Mouse (Mus musculus) neural tube, postnatal 0 days (tissue): ENCODE data around the gene Nrn1l. TPM values are rescaled to one million over a fixed set of nuclear protein-coding genes. Genes with fewer than 3 reads are reported as not detected.

ENCODE experiments used
- polyA plus RNA-seq: library from polyadenylated mRNA; unstranded; fragments of >200 nt; fragmentation: Nextera tagmentation; extraction: Ambion mirVana; gene quantifications from 2 replicates; pipeline ENCODE4 v1.2.1, GENCODE M21; 2015

The Nrn1l gene
- 2.4 and 5.5 TPM in 2 replicates for polyA plus RNA-seq

GRCm38 (mm10) chr8:105893339-105893738, at the start of gene Nrn1l:
TSS of gene Nrn1l (plus strand) at chr8:105893567.

GRCm38 (mm10) chr8:105853178-105853577, 40.2 kb upstream of the Nrn1l start, which contains the start of gene Cenpt:
TSS of gene Cenpt (minus strand) at chr8:105853278.

GRCm38 (mm10) chr8:105854715-105855216, 38.6 kb upstream of the Nrn1l start, which contains the start of gene Thap11:
TSS of gene Thap11 (plus strand) at chr8:105855132.

GRCm38 (mm10) chr8:105860143-105860981, 33.0 kb upstream of the Nrn1l start, which contains the start of gene Nutf2:
TSS of gene Nutf2 (plus strand) at chr8:105860580.

GRCm38 (mm10) chr8:105880754-105881520, 12.4 kb upstream of the Nrn1l start, which contains the start of gene Edc4:
TSS of gene Edc4 (plus strand) at chr8:105880881.

GRCm38 (mm10) chr8:105900180-105900940, 7.0 kb downstream of the Nrn1l start, which contains the start of gene Pskh1:
TSS of gene Pskh1 (plus strand) at chr8:105900441.

GRCm38 (mm10) chr8:105933762-105934161, 40.4 kb downstream of the Nrn1l start, which contains the start of gene Ctrl:
TSS of gene Ctrl (minus strand) at chr8:105933862.

GRCm38 (mm10) chr8:105938306-105938669, 44.9 kb downstream of the Nrn1l start, which contains the start of gene Psmb10:
TSS of gene Psmb10 (minus strand) at chr8:105938444.

GRCm38 (mm10) chr8:105943321-105943739, 50.0 kb downstream of the Nrn1l start, which contains the start of gene Lcat:
TSS of gene Lcat (minus strand) at chr8:105943382.

Other genes starting within 250 kb of the Nrn1l start
- 40.1 and 40.8 TPM in 2 replicates for gene Carmil2, start 207.3 kb upstream of the Nrn1l start, polyA plus RNA-seq
- 68.4 and 74.5 TPM in 2 replicates for gene Acd, start 192.5 kb upstream of the Nrn1l start, polyA plus RNA-seq
- gene Pard6a, start 192.4 kb upstream of the Nrn1l start, polyA plus RNA-seq, result 74.7 and 80.3 TPM in 2 replicates
- 0.28 TPM in 1 of 2 replicates, not detected in the other for gene 4933405L10Rik, start 185.9 kb upstream of the Nrn1l start, polyA plus RNA-seq
- 18.7 and 20.6 TPM in 2 replicates for gene Enkd1, start 185.4 kb upstream of the Nrn1l start, polyA plus RNA-seq
- 43.2 and 48.6 TPM in 2 replicates for gene Gfod2, start 134.9 kb upstream of the Nrn1l start, polyA plus RNA-seq
- gene Ranbp10, start 66.2 kb upstream of the Nrn1l start, polyA plus RNA-seq, result 6.8 and 7.9 TPM in 2 replicates
- gene Tsnaxip1, start 65.8 kb upstream of the Nrn1l start, polyA plus RNA-seq, result 0.25 and 0.45 TPM in 2 replicates
- gene Cenpt, start 40.3 kb upstream of the Nrn1l start, polyA plus RNA-seq, result 33.7 and 38.1 TPM in 2 replicates
- gene Thap11, start 38.4 kb upstream of the Nrn1l start, polyA plus RNA-seq, result 46.5 and 47.5 TPM in 2 replicates
- gene Nutf2, start 33.0 kb upstream of the Nrn1l start, polyA plus RNA-seq, result 124 and 138 TPM in 2 replicates
- 28.9 and 35.3 TPM in 2 replicates for gene Edc4, start 12.7 kb upstream of the Nrn1l start, polyA plus RNA-seq
- gene Pskh1, start 6.9 kb downstream of the Nrn1l start, polyA plus RNA-seq, result 8.6 and 9.3 TPM in 2 replicates
- 1.8 and 2.8 TPM in 2 replicates for gene Ctrl, start 40.3 kb downstream of the Nrn1l start, polyA plus RNA-seq
- gene Psmb10, start 44.9 kb downstream of the Nrn1l start, polyA plus RNA-seq, result 127 and 138 TPM in 2 replicates
- 16.8 TPM in 2 replicates for gene Lcat, start 49.8 kb downstream of the Nrn1l start, polyA plus RNA-seq
- gene Slc12a4, start 72.5 kb downstream of the Nrn1l start, polyA plus RNA-seq, result 15.6 and 15.7 TPM in 2 replicates
- not detected in 2 replicates for gene Dpep3, start 85.9 kb downstream of the Nrn1l start, polyA plus RNA-seq
- 25.2 and 25.4 TPM in 2 replicates for gene Dus2, start 97.8 kb downstream of the Nrn1l start, polyA plus RNA-seq
- gene Dpep2nb, start 112.4 kb downstream of the Nrn1l start, polyA plus RNA-seq, result 0.21 TPM in 1 of 2 replicates, not detected in the other
- gene Ddx28, start 118.3 kb downstream of the Nrn1l start, polyA plus RNA-seq, result 19.0 and 19.6 TPM in 2 replicates
- gene Nfatc3, start 165.3 kb downstream of the Nrn1l start, polyA plus RNA-seq, result 2.7 and 2.9 TPM in 2 replicates
- 0.13 and 0.48 TPM in 2 replicates for gene Esrp2, start 243.4 kb downstream of the Nrn1l start, polyA plus RNA-seq